Mouse (Mus musculus) liver, embryonic 14.5 days (tissue): Measurements from ENCODE around the gene Msx1. TPM values are rescaled to one million over a fixed set of nuclear protein-coding genes. Genes with fewer than 3 reads are reported as not detected.

Experiments used
- ATAC-seq: fragments of 200-750 bp; cut with Nextera tagmentation; 2 replicates; pipeline ENCODE4 v1.8.0; 2017; ENCODE audit warnings: moderate number of reproducible peaks, mild to moderate bottlenecking, moderate library complexity; ENCODE audit not compliant: insufficient read depth
- DNase-seq, 3 experiments: peaks; one replicate each; pipeline ENCODE4 v3.0.0-alpha.2; 2012 to 2013; ENCODE audit warnings: low read depth in 3 of 3, low spot score in 3 of 3
- H3K27ac ChIP-seq: fragments of 300-500 bp; sonication (generic); 2 replicates; pipeline ENCODE4 v1.5.1; 2014; ENCODE audit warnings: moderate library complexity, mild to moderate bottlenecking, control low read depth, inconsistent platforms
- H3K27me3 ChIP-seq: fragments of 300-500 bp; sonication (generic); 2 replicates; pipeline ENCODE4 v1.6.1; 2014; ENCODE audit warnings: mild to moderate bottlenecking, low read length, moderate library complexity; ENCODE audit not compliant: control insufficient read depth, insufficient read depth
- H3K36me3 ChIP-seq: fragments of 300-500 bp; sonication (generic); replicated peaks from 2 replicates; pipeline ENCODE4 v1.6.1; 2014; ENCODE audit warnings: low read depth; ENCODE audit not compliant: control insufficient read depth, insufficient read depth
- H3K4me1 ChIP-seq, 2 experiments: fragments of 200-500 bp in 1 of 2; fragments of 300-500 bp in 1 of 2; sonication (generic) in 1 of 2; replicated peaks; 2 replicates each; pipeline ENCODE4 v1.6.1; 2012 to 2014; ENCODE audit warnings: antibody characterized with exemption in 1 of 2, inconsistent platforms in 1 of 2, low read length in 1 of 2; ENCODE audit not compliant: control insufficient read depth in 2 of 2, insufficient read depth in 2 of 2
- H3K4me2 ChIP-seq: fragments of 300-500 bp; sonication (generic); 2 replicates; pipeline ENCODE4 v1.6.1; 2014; ENCODE audit warnings: low read depth, mild to moderate bottlenecking, control low read depth, moderate library complexity
- H3K4me3 ChIP-seq, 2 experiments: fragments of 200-500 bp in 1 of 2; fragments of 300-500 bp in 1 of 2; sonication (generic) in 1 of 2; 2 replicates each; pipeline ENCODE4 v1.5.1; 2012 to 2014; ENCODE audit warnings: low read depth in 2 of 2, low read length in 2 of 2, mild to moderate bottlenecking in 2 of 2, control low read depth in 1 of 2, inconsistent platforms in 1 of 2, moderate library complexity in 1 of 2; ENCODE audit not compliant: insufficient read depth in 1 of 2
- H3K9ac ChIP-seq: fragments of 300-500 bp; sonication (generic); replicated peaks from 2 replicates; pipeline ENCODE4 v1.6.1; 2014; ENCODE audit warnings: mild to moderate bottlenecking, control low read depth, moderate library complexity
- H3K9me3 ChIP-seq: fragments of 300-500 bp; sonication (generic); 2 replicates; pipeline ENCODE4 v1.6.1; 2016; ENCODE audit warnings: low read length, mixed read lengths; ENCODE audit not compliant: control insufficient read depth
- CTCF ChIP-seq: IDR thresholded peaks from 2 replicates; pipeline ENCODE4 v1.5.1; 2016; ENCODE audit warnings: antibody characterized with exemption, low read depth, control low read depth
- EP300 ChIP-seq: IDR thresholded peaks from 2 replicates; pipeline ENCODE4 v1.6.1; 2016; ENCODE audit warnings: antibody characterized with exemption, low read depth
- WGBS: fragments of 180-500 bp; shearing (Covaris S2); extraction: QIAGEN DNeasy Blood & Tissue Kit; methylation state at CpG from one replicate; pipeline ENCODE4 v1.1.7; 2014; ENCODE audit not compliant: insufficient replicate concordance; 5-methylcytosine and 5-hydroxymethylcytosine counted together
- polyA plus RNA-seq, 2 experiments: library from polyadenylated mRNA; depleted of rRNA in 1 of 2; stranded (reverse) in 1 of 2; unstranded in 1 of 2; fragments of >200 nt; fragmentation: Nextera tagmentation in 1 of 2; extraction: Ambion mirVana in 1 of 2; gene quantifications; 2 replicates each; pipeline versions ENCODE4 v1.2.1 to v1.2.3; 2012 to 2014

Msx1 gene
- polyA plus RNA-seq, 2 experiments, result 0.05 to 0.18 TPM

DNA sequence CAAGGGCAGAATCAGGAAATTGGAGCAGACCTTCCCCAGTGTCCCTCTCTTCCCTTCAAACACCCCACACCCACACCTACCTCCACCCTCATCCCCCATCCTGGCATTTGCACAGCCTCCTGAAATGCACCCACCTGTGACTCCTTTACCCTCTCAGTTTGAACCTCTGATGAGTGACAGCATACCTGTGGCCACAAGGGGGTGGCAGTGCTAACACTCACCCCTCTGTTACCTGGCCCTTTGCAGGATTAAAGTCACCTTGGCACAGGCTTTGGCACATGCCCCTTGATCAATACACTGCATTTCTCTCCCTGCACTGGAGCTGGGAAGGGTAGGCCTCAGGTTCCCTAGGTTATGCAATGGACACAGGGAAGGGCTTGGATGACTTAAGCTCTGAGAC, 10.2 kb downstream of the Msx1 start:
- TF ChIP-seq CTCF, result peak; percentile 18; the same call in 1 of the 2 replicates
- no peak for TF ChIP-seq EP300
- no peak for ATAC-seq
- Histone ChIP-seq H3K4me3 (no peak overlapping the region), H3K9me3 (no peaks in the 10 kb centered on the region), H3K36me3 (no peaks in the 10 kb centered on the region), H3K9ac (no peak overlapping the region), H3K27ac (no peak overlapping the region), H3K4me2 (no peak overlapping the region), H3K27me3 (peaks cover 40% of the 10 kb centered on the region), H3K4me1 (no peaks in the 10 kb centered on the region)
- no peak for DNase-seq

DNA sequence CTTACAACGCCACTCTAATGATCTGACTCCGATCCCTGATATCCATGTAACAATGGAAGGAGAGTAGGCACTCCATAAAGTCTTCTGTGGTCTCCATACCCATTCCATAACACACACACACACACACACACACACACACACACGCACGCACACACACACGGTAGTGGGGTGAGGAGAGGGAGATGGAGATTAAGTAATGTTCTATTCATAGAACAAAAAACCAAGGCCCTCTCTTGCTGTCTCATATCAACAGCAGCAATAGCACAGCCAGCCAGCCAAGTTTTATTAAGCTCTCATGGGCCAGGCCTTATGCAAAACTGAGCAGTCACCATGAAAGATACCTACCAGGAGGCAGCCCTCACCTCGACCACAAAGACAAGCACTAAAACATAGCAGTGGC, 19.1 kb downstream of the Msx1 start:
- H3K4me3 ChIP-seq, result no peak overlapping the region
- H3K4me1 ChIP-seq, result no peaks in the 10 kb centered on the region
- WGBS, result 70% methylated on average over 6 of the region's 6 CpGs
- H3K9ac ChIP-seq, result no peak overlapping the region
- H3K9me3 ChIP-seq, result no peaks in the 10 kb centered on the region
- H3K27me3 ChIP-seq, result no peaks in the 10 kb centered on the region
- H3K27ac ChIP-seq, result no peak overlapping the region
- ATAC-seq (no peak), DNase-seq (no peak)
- H3K36me3 ChIP-seq, result no peaks in the 10 kb centered on the region
- TF ChIP-seq CTCF (no peak), EP300 (no peak)
- no peak overlapping the region for H3K4me2 ChIP-seq

DNA sequence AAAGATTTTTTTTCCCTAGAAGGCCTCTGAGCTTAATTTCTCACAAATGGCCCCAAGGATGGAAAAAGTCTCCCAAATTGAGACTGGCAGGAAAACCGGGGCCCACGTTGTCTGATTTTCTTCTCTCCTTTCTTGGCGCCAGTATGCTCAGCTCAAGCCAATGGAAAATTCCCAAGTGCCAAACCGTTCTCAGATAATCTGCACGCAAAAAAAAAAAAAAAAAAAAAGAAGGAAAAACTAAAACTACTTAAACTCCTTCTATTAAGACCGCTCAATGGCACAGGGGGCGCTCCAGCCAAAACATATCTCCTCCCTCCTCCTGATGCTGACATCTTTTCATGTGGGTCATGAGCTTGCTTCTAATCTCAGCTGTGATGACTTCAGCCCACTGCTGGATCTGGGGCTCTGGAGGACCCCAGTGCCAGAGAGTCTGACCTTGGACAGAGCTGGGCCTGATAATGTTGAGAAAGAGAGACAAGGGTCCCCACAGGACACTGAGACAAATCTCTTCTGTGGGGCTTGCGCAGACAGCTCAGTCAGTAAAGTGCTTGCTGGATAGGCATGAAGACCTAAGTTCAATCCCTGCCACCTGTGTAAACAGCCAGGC, 19.8 kb downstream of the Msx1 start:
- Histone ChIP-seq H3K4me1 (no peaks in the 10 kb centered on the region), H3K27me3 (no peaks in the 10 kb centered on the region), H3K27ac (no peak overlapping the region), H3K4me3 (no peak overlapping the region), H3K36me3 (no peaks in the 10 kb centered on the region), H3K9me3 (no peaks in the 10 kb centered on the region), H3K9ac (no peak overlapping the region), H3K4me2 (no peak overlapping the region)
- TF ChIP-seq CTCF, result no peak
- TF ChIP-seq EP300, result no peak
- 59% methylated on average over 8 of the region's 8 CpGs for WGBS
- DNase-seq (no peak), ATAC-seq (no peak)

DNA sequence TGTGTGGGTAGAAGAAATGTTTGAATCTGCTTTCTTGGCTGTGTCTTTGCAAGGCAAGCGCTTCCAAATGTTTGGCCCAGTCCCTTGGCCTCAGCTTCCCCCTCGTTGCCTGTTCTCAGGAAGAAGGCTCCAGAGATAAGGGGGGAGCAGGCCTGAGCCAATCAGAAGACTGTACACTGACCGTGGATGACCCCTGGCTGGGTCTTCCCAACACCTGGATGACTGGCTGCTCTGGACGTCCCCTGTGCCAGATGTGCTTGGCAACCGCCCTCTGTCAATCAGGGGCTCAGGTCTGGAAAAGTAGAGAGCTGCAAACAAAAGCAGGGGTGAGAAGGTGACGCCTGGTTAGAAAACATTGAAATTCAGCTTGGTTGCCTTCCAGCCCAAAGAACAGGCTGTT, 27.1 kb downstream of the Msx1 start:
- Histone ChIP-seq H3K27ac (no peak overlapping the region), H3K4me3 (no peak overlapping the region), H3K4me1 (no peaks in the 10 kb centered on the region), H3K9me3 (no peaks in the 10 kb centered on the region), H3K27me3 (no peaks in the 10 kb centered on the region), H3K4me2 (no peak overlapping the region), H3K36me3 (no peaks in the 10 kb centered on the region), H3K9ac (no peak overlapping the region)
- TF ChIP-seq CTCF (no peak), EP300 (no peak)
- 53% methylated on average over 6 of the region's 6 CpGs for WGBS
- ATAC-seq (no peak), DNase-seq (no peak)

DNA sequence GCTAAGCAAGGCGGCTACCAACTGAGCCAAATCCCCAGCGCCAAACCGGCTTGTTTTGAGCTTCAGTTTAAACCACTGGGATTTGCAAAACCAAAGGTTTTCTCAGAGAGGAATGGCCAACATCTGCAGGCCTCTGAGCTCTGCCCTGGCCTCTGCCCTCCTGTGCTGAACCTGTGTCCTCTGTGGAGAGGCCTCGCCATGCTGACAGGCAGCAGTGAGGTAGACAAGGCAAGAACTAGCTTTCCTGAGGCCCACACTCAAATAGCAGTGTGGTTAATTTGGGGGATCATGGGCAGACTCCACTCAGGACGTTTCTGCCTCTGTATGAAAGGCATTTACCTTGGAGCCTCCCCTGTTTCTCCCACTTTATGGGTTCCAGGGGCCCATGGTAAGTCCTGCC, 27.6 kb downstream of the Msx1 start:
- Histone ChIP-seq H3K9me3 (no peaks in the 10 kb centered on the region), H3K9ac (no peak overlapping the region), H3K4me3 (no peak overlapping the region), H3K36me3 (no peaks in the 10 kb centered on the region), H3K27me3 (no peaks in the 10 kb centered on the region), H3K27ac (no peak overlapping the region), H3K4me2 (no peak overlapping the region), H3K4me1 (no peaks in the 10 kb centered on the region)
- DNase-seq, result no peak
- TF ChIP-seq CTCF (no peak), EP300 (no peak)
- 52% methylated on average over 5 of the region's 5 CpGs for WGBS
- no peak for ATAC-seq
